Mouse (Mus musculus) midbrain, embryonic 13.5 days (tissue): Measurements from ENCODE around the gene 4930432K21Rik. TPM values are rescaled to one million over a fixed set of nuclear protein-coding genes. Genes with fewer than 3 reads are reported as not detected.
A peak's percentile ranks its signal among the peaks of the same experiment; 100 is the strongest.

Experiments
- ATAC-seq: fragments of 200-750 bp; cut with Nextera tagmentation; 2 replicates; pipeline ENCODE4 v1.8.0; 2017; ENCODE audit warnings: mild to moderate bottlenecking, moderate TSS enrichment, moderate library complexity
- H3K27ac ChIP-seq: fragments of 300-500 bp; sonication (generic); 2 replicates; pipeline ENCODE4 v1.5.1; 2015; ENCODE audit warnings: inconsistent platforms, mild to moderate bottlenecking, moderate library complexity
- H3K27me3 ChIP-seq: fragments of 300-500 bp; sonication (generic); 2 replicates; pipeline ENCODE4 v1.6.1; 2015; ENCODE audit warnings: mild to moderate bottlenecking, inconsistent platforms
- H3K36me3 ChIP-seq: fragments of 300-500 bp; sonication (generic); 2 replicates; pipeline ENCODE4 v1.6.1; 2015; ENCODE audit warnings: mild to moderate bottlenecking, inconsistent platforms
- H3K4me1 ChIP-seq: fragments of 300-500 bp; sonication (generic); replicated peaks from 2 replicates; pipeline ENCODE4 v1.6.1; 2015; ENCODE audit warnings: inconsistent platforms
- H3K4me2 ChIP-seq: fragments of 300-500 bp; sonication (generic); replicated peaks from 2 replicates; pipeline ENCODE4 v1.6.1; 2015; ENCODE audit warnings: moderate library complexity, mild to moderate bottlenecking, inconsistent platforms
- H3K4me3 ChIP-seq: fragments of 300-500 bp; sonication (generic); replicated peaks from 2 replicates; pipeline ENCODE4 v1.5.1; 2015; ENCODE audit warnings: mild to moderate bottlenecking, inconsistent platforms
- H3K9ac ChIP-seq: fragments of 300-500 bp; sonication (generic); replicated peaks from 2 replicates; pipeline ENCODE4 v1.6.1; 2015; ENCODE audit warnings: mild to moderate bottlenecking, inconsistent platforms
- H3K9me3 ChIP-seq: fragments of 300-500 bp; sonication (generic); 2 replicates; pipeline ENCODE4 v1.6.1; 2016; ENCODE audit warnings: mild to moderate bottlenecking, inconsistent platforms
- WGBS: fragments of 180-500 bp; shearing (Covaris S2); methylation state at CpG from one replicate; pipeline ENCODE4 v1.1.7; 2015; 5-methylcytosine and 5-hydroxymethylcytosine counted together
- polyA plus RNA-seq: library from polyadenylated mRNA; unstranded; fragments of >200 nt; fragmentation: Nextera tagmentation; extraction: Ambion mirVana; gene quantifications from 2 replicates; pipeline ENCODE4 v1.2.1, GENCODE M21; 2015

4930432K21Rik gene
- polyA plus RNA-seq, 1 experiment from 2014 or later = 2.7 TPM

- no peaks in the 10 kb centered on the region for H3K36me3 ChIP-seq
- H3K9ac ChIP-seq = no peak overlapping the region
- H3K27me3 ChIP-seq = peaks cover 4% of the 10 kb centered on the region; the same call in 1 of the 2 replicates
- H3K4me2 ChIP-seq = no peak overlapping the region
- ATAC-seq = no peak
- H3K4me1 ChIP-seq = peaks cover 33% of the 10 kb centered on the region
- no peak overlapping the region for H3K4me3 ChIP-seq
- no peak overlapping the region for H3K27ac ChIP-seq
- 76% methylated on average over 3 of the region's 3 CpGs for WGBS
- H3K9me3 ChIP-seq = no peaks in the 10 kb centered on the region
Observed at GRCm38 (mm10) chr8:84194224-84194743, 46.5 kb downstream of the 4930432K21Rik start.

DNA sequence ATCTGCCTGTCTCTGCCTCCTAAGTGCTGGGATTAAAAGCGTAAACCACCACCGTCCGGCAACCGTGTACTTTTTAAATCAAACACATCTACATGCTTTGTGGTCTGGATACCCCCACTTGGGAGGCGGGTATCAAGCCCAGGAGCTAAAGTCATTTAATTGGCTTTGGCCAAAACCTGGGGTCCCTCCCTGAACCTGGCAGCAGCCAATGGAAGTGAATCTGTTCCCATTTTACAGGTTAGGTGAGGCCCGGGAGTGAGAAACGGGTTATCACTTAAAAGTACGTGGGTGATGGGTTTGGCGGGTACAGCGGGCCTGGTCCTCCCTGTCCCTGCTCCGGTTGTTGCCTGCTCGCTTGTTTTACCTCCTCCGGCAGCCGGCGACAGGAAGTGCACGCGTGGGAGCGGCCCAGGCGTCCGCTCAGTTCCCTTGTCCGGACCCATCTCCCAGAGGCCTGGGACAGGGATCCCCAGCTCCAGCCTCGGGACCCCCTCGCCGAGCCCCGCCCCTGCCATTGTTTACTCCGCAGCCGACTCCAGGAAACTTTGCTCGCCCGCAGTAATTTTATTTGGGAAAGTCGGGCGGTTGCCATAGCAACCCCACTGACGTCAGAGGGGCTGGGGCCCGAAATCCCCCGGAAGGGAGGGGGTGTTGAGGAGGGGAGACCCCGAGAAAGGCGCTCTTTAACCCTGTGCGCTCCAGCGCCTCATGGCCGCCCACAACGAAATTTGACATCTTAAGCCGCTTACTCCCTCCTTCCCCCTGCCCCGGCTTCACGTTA, 49.5 kb downstream of the 4930432K21Rik start:
- ATAC-seq = peak; percentile 38
- Histone ChIP-seq H3K4me2 (peak overlapping the region; percentile 66), H3K9ac (peak overlapping the region; percentile 56), H3K9me3 (no peaks in the 10 kb centered on the region), H3K27me3 (peaks cover 19% of the 10 kb centered on the region), H3K4me1 (peaks cover 49% of the 10 kb centered on the region), H3K36me3 (no peaks in the 10 kb centered on the region), H3K4me3 (peak overlapping the region; percentile 50), H3K27ac (peak overlapping the region; percentile 88)
- 3% methylated on average over 43 of the region's 43 CpGs for WGBS

DNA sequence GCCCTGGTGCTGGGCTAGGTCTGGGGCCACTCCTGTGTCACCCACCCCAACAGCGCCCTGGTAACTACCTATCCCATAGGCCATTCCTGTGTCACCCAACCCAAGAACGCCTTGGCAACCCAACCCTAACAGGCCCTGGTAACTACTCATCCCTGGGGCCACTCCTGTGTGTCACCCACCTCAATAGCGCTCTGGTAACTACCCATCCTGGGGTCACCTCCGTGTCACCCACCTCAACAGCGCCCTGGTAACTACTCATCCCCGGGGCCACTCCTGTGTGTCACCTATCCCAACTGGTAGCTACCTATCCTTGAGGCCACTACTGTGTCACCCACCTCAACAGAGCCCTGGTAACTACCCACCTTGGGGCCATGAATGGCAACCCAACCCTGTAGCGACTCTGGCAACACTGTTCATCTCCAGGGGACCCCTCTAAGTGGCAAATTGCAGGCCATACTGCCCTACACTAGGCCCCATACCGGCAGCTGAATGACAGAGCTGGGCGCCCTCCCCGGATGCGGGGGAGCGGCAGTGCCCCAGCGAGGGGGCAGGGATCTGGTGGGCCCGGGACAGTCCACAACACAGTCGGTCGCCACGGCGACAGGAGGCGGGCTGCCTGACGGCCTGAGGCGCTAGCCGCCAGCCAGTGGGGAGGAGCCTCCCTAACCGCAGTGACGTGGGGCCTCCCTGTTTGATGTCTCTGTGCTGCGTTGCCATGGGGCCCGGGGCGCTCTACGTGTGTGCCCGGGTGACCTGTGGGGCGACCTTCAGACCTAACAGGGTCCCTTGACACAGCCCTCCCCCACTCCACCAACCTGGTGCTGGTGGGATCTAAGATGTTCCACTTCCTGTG, 50.3 kb downstream of the 4930432K21Rik start:
- Histone ChIP-seq H3K27ac (peak overlapping the region; percentile 88), H3K4me2 (peak overlapping the region; percentile 66), H3K9ac (peak overlapping the region; percentile 56), H3K9me3 (no peaks in the 10 kb centered on the region), H3K4me3 (peak overlapping the region; percentile 50), H3K36me3 (no peaks in the 10 kb centered on the region), H3K4me1 (peaks cover 47% of the 10 kb centered on the region), H3K27me3 (peaks cover 22% of the 10 kb centered on the region)
- ATAC-seq = peak; percentile 83
- 2% methylated on average over 30 of the region's 30 CpGs for WGBS

GRCm38 (mm10) chr8:84198871-84199270, 51.0 kb downstream of the 4930432K21Rik start:
- peaks cover 19% of the 10 kb centered on the region for H3K27me3 ChIP-seq
- H3K4me3 ChIP-seq = 0 out of 2 replicates have a peak overlapping the region, but pooled peaks have one; percentile 50
- no peak overlapping the region for H3K9ac ChIP-seq
- 23% methylated on average over 4 of the region's 4 CpGs for WGBS
- no peak for ATAC-seq
- no peaks in the 10 kb centered on the region for H3K9me3 ChIP-seq
- H3K4me1 ChIP-seq = peaks cover 54% of the 10 kb centered on the region
- H3K36me3 ChIP-seq = no peaks in the 10 kb centered on the region
- H3K4me2 ChIP-seq = peak overlapping the region; percentile 66
- H3K27ac ChIP-seq = peak overlapping the region; percentile 88

- H3K4me3 ChIP-seq = no peak overlapping the region
- WGBS = 53% methylated on average over 11 of the region's 11 CpGs
- H3K9ac ChIP-seq = no peak overlapping the region; the same call in 1 of the 2 replicates
- H3K36me3 ChIP-seq = no peaks in the 10 kb centered on the region
- H3K27ac ChIP-seq = peak overlapping the region; percentile 47; the same call in 1 of the 2 replicates
- no peak for ATAC-seq
- H3K27me3 ChIP-seq = peaks cover 19% of the 10 kb centered on the region
- H3K4me1 ChIP-seq = peaks cover 57% of the 10 kb centered on the region
- 0 out of 2 replicates have a peak overlapping the region, but pooled peaks have one; percentile 74 for H3K4me2 ChIP-seq
- H3K9me3 ChIP-seq = no peaks in the 10 kb centered on the region
Observed at GRCm38 (mm10) chr8:84199348-84200125, 51.7 kb downstream of the 4930432K21Rik start.

- no peak for ATAC-seq
- Histone ChIP-seq H3K9me3 (no peaks in the 10 kb centered on the region), H3K4me2 (peak overlapping the region; percentile 74), H3K27me3 (peaks cover 19% of the 10 kb centered on the region), H3K9ac (peak overlapping the region; percentile 69; the same call in 1 of the 2 replicates), H3K4me1 (peaks cover 57% of the 10 kb centered on the region), H3K36me3 (no peaks in the 10 kb centered on the region), H3K4me3 (peak overlapping the region; percentile 43), H3K27ac (peak overlapping the region; percentile 47)
- WGBS = 26% methylated on average over 8 of the region's 8 CpGs
Observed at GRCm38 (mm10) chr8:84200126-84200555, 52.3 kb downstream of the 4930432K21Rik start.

GRCm38 (mm10) chr8:84200652-84201544, 53.1 kb downstream of the 4930432K21Rik start:
- peak overlapping the region; percentile 74 for H3K4me2 ChIP-seq
- ATAC-seq = no peak
- H3K27me3 ChIP-seq = peaks cover 19% of the 10 kb centered on the region
- WGBS = 9% methylated on average over 41 of the region's 70 CpGs
- H3K4me1 ChIP-seq = peaks cover 57% of the 10 kb centered on the region
- H3K27ac ChIP-seq = peak overlapping the region; percentile 2; the same call in 1 of the 2 replicates
- H3K36me3 ChIP-seq = no peaks in the 10 kb centered on the region
- H3K9ac ChIP-seq = peak overlapping the region; percentile 69
- H3K4me3 ChIP-seq = peak overlapping the region; percentile 43
- no peaks in the 10 kb centered on the region for H3K9me3 ChIP-seq

DNA sequence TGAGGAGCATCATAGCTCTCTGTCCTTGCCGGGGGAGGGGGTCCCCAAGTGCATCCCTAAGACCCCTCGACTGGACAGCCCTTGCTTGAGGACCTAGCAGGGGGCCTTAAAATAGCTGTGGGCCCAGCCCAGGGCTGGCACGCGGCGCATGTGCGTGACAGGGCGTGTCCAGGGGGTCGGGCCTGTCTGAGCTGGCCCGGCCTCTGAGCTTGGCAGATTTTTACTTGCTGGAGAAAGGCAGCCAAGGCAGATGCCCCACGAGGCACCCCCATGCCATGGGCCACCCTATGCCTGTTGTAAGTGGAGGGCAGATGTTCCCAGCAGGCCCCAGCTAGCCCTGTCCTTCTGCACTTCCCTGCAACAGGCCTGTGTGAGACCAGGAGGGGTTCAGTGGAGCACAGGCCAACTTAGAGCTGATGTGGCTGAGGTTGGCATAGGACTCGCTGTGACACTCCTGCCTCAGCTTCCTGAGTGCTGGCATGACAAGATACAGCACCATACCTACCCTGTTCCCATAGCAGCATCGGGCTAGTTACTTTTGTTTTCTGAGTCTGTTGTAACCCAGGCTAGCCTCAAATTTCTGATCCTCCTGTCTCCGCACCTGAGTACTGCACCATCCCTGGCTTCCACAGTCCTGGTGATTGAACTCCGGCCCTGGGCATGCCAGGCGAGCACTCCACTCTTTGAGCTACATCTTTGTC, 53.9 kb downstream of the 4930432K21Rik start:
- 62% methylated on average over 15 of the region's 15 CpGs for WGBS
- no peaks in the 10 kb centered on the region for H3K9me3 ChIP-seq

GRCm38 (mm10) chr8:84202466-84202865, 54.6 kb downstream of the 4930432K21Rik start:
- peaks cover 19% of the 10 kb centered on the region for H3K27me3 ChIP-seq
- H3K9me3 ChIP-seq = no peaks in the 10 kb centered on the region
- peaks cover 53% of the 10 kb centered on the region for H3K4me1 ChIP-seq
- H3K4me3 ChIP-seq = no peak overlapping the region
- ATAC-seq = no peak
- no peaks in the 10 kb centered on the region for H3K36me3 ChIP-seq
- no peak overlapping the region for H3K9ac ChIP-seq
- WGBS = 93% methylated on average over 9 of the region's 9 CpGs
- peak overlapping the region; percentile 74 for H3K4me2 ChIP-seq
- H3K27ac ChIP-seq = peak overlapping the region; percentile 55; the same call in 1 of the 2 replicates

More for the DNA sequence above, 53.9 kb downstream of the 4930432K21Rik start:
- no peak for ATAC-seq
- H3K27me3 ChIP-seq = peaks cover 19% of the 10 kb centered on the region
- H3K36me3 ChIP-seq = no peaks in the 10 kb centered on the region
- 0 out of 2 replicates have a peak overlapping the region, but pooled peaks have one; percentile 2 for H3K27ac ChIP-seq
- peak overlapping the region; percentile 74 for H3K4me2 ChIP-seq
- H3K9ac ChIP-seq = peak overlapping the region; percentile 69
- H3K4me3 ChIP-seq = peak overlapping the region; percentile 43
- H3K4me1 ChIP-seq = peaks cover 57% of the 10 kb centered on the region
